Mouse (Mus musculus) megakaryocyte, adult 5-6 weeks (primary cell): ENCODE results near the gene Tmem259. TPM values are rescaled to one million over a fixed set of nuclear protein-coding genes. Genes with fewer than 3 reads are reported as not detected.
A peak's percentile ranks its signal among the peaks of the same experiment; 100 is the strongest.

Experiments used
- ATAC-seq: 2 replicates; pipeline ENCODE4 v1.8.0; 2016; ENCODE audit warnings: mild to moderate bottlenecking, inconsistent platforms; ENCODE audit not compliant: poor library complexity, severe bottlenecking
- total RNA-seq, 2 experiments: library from RNA; stranded (forward) in 1 of 2; stranded (reverse) in 1 of 2; fragments of 153-499, 151-499 nt in 1 of 2; fragments of 221-1000, 200-1000 nt in 1 of 2; gene quantifications; 2 replicates each; pipeline versions ENCODE4 v1.2.3 to v1.2.4; 2015 to 2017

Tmem259 gene
- total RNA-seq, 2 experiments from 2014 or later: 52.1 to 52.2 TPM

DNA sequence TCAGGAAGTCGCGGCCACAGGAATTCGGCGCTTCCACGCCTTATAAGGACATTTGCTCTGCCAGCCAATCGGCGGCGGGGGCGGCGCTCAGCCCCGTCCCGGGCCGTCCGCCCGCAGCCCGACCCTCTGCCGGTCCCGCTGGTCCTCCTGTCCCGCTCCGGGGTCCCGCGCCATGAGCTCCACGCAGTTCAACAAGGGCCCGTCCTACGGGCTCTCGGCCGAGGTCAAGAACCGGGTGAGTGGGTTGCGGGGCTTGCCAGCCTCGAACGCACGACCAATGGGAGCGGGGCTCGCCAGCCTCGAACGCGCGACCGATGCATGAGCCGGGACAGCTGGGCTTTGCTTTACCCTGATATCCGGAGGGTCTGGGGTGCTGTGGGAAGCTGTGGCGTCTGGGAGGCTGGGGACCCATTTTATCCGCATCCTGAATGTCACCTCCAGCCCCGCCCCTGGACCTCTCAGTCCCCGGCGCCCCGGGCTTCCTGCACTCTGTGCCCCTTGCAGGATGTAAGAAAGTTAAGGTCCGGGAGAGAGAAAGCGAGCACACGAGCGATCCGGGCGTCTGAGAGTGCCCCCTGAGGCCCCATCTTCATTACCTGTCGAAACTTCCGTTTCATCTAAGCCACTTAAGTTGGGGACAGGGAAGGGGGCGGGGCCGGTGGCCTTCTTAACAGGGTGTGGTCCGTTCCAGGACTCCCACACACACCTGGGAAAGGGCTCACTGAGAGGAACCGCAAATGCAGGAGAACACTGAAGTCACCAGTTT is 4.6 kb upstream of the Tmem259 start, which contains the start of gene Cnn2:
Cnn2 (plus strand) TSS at position 79 of the 766 bp plus-strand sequence.
- no peak for ATAC-seq

DNA sequence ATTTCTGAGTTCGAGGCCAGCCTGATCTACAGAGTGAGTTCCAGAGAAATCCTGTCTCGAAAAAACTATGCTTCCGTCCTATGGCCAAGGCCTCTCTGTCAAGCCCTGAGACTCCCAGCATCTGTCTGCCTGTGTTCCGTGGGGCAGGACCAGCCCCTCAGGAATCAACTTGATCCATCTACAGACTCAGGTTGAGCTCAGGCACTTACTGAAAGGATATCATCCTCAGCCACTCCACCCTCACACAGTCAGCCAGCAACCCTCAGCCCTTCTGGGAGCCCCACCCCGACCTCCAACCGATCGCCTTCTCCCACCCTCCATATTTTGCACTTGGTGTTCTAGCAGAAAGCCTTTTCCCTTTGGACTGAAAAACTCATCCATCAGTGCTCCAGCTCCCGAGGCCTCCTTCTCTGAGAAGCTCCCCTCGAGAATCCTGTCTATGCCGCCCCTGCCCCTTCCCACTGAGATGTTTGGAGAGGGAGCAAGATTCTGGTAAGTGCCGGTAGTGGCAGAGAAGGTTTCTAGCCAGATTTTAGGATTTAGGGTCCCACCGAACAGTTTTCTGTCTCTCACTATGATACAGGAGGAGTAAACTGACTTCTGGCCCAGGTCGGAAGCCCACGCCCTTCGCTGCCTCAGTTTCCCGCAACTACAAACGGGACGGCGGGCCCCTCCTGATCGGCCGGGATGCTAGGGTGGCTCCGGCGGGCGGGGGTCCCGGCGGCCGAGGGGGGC is 3.8 kb upstream of the Tmem259 start:
- ATAC-seq: no peak

DNA sequence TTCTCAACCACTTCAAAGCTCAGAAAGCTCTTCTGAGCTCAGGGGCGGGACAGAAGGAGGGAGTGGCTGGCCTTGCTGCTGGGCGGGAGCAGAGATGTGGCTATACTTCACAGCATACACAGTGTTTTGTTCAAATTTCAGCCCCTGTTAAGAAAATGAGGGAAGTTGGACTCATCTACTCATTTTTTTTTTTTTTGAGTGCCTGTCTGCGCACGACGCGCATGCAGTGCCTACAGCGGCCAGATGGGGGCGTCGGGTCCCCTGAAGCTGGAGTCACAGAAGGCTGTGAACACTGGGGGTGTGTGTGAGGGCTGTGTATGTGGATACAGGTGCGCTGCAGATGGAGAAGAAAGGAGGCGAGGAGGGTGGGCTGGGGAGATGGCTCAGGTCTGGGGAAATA is 2.8 kb upstream of the Tmem259 start:
- peak; percentile 45 for ATAC-seq

DNA sequence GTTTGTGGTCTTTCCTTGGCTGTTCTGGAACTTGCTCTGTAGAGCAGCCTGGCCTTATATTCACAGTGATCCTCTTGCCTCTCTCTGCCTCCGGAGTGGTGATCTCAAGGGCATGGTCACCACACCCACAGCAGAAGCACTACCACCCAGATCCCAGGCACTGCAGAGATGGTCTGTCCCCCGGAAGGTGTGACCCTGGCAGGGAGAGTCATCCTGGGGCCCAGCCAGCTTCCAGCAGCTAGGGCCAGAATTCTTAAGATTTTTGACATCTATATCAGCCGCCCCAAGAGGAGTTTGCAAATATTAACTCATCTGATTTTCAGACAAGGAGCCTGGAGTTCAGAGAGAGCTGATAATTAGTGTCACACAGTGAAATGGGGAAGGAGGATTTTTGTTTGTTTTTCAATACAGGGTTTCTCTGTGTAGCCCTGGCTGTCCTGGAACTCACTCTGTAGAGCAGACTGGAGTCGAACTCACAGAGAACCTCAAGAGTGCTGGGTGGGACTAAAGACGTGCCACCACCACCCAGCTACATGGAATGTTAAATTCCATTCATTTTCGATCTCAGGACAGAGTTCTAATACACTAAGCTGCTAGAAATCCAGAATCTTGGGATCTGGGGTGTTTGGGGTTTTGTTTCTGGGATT is 2.2 kb upstream of the Tmem259 start:
- no peak for ATAC-seq

DNA sequence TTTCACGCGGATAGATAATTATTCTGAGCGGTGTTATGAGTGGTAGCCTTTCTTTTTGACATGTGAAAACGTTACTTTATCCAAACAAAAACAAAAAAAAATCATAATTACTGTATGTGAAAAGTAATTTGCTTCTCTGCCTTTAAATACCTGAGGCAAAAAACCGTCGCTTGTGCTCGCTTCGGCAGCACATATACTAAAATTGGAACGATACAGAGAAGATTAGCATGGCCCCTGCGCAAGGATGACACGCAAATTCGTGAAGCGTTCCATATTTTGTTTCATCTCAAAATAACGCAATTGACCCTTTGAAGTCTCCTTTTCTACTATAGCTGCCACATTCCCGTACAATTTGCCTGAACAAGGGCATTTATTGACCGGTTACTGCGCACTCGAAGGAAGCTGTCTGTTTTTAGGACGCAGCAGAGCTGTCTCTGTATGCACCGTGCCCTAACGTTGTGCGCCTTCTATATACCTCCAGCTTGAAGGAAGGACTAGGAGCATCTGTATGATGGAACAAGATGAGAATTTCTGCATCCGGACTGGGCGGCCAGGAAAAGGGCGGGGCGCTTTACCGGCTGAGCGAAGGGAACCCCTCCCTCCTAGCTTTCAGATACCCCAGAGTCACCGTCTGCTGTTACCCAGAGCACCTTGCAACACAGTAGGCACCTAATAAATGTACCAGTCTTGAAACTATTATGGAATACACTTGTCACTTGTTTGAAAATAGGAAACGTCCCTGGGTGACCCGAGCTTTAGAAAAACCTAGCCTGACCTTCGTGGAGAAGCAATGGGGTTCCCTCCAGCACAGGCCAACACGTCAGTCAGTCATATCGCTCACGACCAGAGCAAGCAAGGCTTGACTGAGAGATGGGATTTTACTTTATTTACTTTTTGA is 1.5 kb upstream of the Tmem259 start:
- ATAC-seq: peak; percentile 16

DNA sequence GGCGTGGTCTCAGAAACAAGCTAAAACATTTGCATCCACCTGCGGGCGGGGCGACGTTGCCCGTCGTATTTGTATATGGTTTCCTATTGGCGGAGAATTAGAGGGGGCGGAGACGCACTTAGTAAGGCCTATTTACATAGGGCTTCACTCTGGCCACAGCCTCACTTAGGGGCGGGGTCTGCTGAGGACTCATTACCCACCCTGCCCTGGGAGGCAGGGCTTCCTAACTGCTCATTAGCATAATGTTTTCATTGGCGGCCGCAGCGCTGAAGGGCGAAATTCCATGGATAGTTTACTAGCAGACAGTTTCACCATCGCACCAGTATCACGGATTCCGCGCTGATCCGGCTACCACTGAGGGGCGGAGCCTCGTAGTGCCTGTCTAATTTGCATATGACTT is 741 bp upstream of the Tmem259 start:
- ATAC-seq: peak; percentile 63

DNA sequence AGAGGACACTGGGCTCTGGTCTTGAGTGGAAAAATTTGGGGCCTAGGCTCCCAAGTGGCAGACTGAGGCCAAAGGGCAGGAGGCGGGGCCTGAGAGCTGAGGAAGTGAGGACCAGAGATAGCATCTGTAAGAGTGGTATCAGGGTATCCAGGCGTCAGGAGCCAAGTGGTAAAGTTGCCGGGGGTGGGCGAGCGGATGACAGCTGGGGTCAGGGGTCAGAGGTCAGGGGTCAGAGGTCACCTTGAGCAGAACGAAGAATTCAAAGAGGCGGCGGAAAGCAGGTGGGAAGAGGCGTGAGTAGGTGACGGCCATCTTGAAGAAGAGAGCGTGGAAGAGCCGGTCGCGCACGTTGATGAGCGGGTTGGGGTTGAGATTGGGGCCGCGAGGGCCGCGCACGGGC is 460 bp downstream of the Tmem259 start:
- ATAC-seq: peak; percentile 7; the same call in 1 of the 2 replicates

DNA sequence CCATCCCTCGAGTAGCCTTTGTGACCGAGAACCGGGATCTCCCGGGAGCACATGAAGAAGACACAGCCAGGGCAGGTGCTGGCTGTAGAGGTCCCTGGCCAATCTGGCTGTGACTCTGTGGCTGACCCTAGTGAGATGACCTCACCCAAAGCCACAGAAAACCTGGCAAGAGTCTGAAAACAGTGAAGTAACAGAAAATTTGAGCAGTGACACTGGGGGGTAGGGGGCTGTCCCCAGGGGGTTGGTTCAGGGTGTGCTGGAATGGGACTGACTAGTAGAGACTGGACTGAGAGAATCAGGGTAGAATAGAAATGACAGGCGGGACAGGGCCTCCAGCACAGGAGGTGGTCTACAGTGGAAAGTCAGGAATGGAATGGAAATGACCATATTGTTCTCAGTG is 925 bp downstream of the Tmem259 start:
- no peak for ATAC-seq

DNA sequence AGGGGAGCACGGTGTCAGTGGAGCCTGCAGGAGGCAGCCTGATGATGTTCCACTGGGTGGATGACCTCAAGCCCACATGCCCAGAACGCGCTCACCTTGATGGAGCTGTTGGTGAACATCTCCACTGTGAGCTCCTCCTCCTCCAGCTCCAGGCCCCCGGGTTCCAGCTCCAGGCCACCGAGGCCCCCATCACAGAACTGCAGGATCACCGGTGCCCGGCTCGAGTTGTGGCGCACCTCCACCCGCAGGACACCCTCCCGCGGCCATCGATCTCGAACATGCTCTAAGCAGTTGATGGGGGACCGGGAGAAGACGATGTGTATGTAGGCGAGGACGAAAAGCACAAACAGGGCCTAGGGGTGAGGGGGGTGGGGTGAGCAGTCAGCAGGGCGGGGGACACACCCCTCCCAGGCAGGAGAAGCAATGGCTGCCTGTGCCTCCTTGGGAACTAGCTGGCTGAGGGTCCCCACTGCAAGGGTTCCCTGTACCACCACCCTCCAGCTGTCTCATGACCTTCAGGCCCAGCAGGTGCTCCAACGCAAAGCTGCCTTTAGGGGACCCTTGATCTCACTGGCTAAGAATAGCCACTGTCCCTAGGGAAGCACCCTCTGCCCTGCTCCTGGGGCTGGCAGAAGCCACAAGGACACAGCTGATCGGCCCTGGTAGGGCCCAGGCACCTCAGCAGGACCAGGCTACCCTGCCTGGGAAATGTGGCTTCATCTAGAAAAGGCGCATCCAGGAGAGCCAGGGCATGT is 4.6 kb downstream of the Tmem259 start:
- no peak for ATAC-seq

DNA sequence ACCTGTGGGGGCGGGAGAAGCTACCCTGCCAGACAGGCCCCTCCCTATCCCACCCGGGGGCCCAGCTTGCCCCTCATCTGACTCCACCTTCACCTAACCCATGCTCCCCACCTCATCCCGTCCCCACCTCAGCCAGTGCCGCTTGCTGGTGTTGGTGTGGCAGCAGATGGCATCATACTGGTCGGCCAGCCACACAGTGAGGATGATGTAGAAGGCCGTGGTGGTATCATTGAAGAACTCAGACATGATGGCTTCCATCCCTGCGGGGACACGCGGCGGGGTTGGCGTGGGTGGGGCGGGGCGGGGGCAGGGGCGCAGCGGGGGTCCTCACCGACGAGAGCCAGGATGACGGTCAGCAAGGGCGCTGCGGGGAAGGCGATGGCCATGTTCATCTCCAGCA is 6.1 kb downstream of the Tmem259 start:
- no peak for ATAC-seq

DNA sequence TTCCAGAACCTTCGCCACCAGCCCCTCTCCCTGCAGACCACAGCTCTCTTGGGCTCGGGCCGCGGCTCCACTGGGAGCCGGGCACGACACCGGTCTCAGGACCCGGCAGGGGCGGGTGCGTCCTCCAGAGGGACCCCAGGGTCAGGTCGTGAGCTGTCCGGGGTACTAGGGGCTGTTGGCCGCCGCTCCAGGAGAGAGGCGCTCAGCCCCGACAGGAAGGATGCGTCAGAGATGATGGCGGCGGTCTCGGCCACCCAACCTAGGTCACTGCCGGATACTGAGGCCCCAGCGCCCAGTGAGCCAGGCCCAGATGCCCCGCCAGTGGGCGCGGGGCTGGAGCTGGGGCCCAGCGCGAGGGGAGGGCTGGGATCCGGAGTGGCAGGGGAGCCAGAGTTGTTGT is 6.8 kb downstream of the Tmem259 start:
- ATAC-seq: no peak

DNA sequence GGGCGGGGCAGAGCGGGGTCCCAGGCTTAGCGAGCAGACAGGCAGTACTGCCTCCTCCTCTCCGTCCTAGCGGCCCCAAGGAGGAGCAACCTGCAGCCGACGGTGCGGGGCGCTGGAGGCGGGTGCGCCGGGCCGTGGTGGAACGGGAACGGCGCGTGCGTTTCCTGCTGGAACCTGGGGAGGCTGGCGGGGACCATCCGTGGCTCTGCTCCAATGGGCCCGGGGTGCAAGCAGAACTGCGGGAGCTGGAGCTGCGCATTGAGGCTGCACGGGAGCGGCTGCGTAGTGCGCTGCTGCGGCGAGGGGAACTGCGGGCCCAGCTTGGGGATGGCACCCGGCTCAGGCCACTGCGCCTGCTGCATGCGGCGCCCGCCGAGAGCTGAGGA is 7.4 kb downstream of the Tmem259 start:
- no peak for ATAC-seq

DNA sequence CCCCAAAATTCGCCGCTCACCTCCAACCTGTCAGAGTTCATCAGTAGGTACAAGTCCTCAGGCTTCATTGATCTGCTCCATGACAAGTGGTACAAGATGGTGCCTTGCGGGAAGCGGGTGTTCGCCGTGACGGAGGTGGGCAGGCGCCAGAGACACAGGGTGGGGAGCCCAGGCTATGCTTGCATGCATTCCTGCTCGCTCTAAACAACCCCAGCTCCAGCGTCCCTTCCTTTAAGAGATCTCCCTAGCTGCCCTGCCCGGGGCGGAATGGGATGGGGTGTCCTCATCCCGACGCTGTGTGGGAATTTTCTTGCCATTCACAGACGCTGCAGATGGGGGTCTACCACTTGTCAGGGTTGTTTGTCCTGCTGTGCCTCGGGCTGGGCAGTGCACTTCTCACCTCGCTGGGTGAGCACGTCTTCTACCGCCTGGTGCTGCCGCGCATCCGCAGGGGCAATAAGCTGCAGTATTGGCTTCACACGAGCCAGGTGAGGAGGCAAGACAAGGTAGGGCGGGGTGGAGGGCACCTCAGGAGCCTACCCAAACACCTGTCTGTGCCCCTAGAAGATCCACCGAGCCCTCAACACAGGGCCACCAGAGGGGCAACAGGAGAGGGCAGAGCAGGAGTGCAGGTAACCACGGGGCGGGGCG is 7.9 kb downstream of the Tmem259 start:
- ATAC-seq: no peak

DNA sequence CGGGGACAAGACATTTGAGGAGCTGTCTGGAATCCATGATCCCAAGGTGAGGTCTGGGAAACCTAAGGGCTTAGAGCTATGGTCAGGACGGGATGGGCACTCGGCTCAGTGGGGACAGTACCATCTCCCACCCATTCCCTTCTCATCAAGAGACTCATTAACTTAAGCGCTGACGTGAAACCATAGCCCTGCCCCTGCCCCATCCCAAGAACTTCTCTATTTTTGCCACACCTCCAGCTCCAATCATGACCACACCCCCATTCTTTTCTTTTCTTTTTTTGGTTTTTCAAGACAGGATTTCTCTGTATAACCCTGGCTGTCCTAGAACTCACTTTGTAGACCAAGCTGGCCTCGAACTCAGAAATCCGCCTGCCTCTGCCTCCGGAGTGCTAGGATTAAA is 9.5 kb downstream of the Tmem259 start:
- ATAC-seq: 0 out of 2 replicates have a peak, but pooled peaks have one; percentile 42

DNA sequence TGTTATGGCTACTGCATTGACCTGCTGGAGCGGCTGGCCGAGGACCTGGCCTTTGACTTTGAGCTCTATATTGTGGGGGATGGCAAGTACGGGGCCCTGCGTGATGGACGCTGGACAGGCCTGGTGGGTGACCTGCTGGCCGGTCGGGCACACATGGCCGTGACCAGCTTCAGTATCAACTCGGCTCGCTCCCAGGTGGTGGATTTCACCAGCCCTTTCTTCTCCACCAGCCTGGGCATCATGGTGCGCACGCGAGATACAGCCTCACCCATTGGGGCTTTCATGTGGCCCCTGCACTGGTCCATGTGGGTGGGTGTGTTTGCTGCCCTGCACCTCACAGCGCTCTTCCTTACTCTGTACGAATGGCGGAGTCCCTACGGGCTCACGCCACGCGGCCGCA is 10.0 kb downstream of the Tmem259 start:
- no peak for ATAC-seq

DNA sequence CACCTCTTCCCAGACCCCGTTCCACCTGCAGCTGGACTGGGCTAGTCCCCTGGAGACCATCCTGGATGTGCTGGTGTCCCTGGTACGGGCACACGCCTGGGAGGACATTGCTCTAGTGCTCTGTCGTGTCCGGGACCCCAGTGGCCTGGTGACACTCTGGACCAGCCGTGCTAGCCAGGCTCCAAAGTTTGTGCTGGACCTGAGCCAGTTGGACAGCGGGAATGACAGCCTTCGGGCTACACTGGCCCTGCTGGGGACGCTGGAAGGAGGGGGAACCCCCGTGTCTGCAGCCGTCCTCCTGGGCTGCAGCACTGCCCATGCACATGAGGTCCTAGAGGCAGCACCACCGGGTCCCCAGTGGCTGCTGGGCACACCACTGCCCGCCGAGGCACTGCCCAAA is 11.3 kb downstream of the Tmem259 start:
- ATAC-seq: no peak

DNA sequence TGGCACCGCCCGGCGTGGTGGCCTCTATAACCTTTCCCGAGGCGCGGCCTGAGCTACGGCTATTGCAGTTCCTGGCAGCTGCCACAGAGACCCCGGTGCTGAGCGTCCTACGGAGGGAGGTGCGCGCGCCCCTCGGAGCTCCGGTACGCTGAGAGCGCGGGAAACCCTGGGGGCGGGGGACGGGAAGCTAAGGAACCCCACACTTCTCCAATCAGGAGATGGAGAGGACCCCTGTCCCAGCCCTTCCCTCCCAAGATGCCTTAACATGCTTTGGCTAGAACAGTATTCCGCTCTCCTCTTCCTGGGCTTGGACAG is 13.0 kb downstream of the Tmem259 start:
- ATAC-seq: no peak

DNA sequence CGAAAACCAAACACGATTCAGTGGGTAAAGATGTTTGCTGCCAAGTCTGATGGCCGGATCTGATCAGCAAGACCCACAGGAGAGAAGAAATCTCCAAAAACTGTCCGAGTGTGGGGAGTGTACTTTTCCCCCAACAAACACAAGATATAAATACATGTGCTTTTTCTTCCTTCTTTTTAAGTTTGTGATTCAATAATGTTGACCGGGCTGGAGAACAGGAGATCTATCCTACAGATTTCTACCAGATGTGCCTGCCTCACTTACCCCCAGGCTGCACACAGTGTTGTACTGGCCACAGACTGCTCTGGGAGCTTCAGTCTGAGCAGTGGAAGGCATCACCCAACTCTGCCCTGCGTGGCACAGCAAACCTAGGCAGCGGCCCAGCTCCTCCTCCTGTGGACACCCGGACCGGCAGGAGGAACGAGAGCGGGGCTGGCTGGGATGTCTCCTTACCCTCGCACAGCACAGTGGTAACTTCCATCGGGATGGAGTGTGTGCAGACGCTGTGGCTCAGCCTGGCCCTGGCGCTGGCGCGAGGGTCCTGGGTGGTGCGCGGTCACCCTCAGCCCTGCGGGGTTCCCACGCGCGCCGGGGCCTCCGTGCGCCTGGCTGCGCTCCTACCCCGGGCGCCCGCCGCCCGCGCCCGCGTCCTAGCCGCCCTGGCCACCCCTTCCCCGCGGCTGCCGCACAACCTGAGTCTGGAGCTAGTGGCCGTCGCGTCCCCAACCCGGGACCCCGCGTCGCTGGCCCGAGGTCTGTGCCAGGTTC is 13.5 kb downstream of the Tmem259 start, which contains the start of gene Grin3b:
Grin3b (plus strand) TSS at position 301 of the 768 bp plus-strand sequence.
- no peak for ATAC-seq

DNA sequence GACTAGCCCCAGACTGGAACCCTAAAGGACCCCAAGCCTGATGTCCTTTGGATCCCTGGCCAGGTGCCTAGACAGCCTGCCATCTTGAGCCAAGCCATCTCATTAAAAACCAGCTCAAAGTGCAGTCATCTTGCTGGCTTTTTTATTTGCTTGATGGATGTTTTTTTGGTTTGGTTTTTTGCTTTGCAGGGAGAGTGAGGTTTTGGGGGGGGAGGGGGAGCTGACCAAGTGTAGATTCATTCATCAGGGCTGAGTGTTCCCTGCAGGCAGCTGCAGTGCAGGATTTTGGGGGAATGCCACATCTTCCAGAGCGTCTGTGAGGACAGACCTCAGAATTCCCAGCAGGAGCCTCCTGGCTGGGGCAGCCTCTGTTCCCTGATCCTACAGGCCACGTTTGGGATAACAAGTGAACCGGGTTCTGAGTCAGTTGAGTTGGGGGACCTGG is 15.0 kb downstream of the Tmem259 start:
- ATAC-seq: no peak
